Mouse (Mus musculus) kidney, postnatal 0 days (tissue): Measurements from ENCODE around the gene Tbc1d9b. TPM values are rescaled to one million over a fixed set of nuclear protein-coding genes. Genes with fewer than 3 reads are reported as not detected.
A peak's percentile ranks its signal among the peaks of the same experiment; 100 is the strongest.

Source experiments
- ATAC-seq: fragments of 200-750 bp; cut with Nextera tagmentation; replicated peaks from 2 replicates; pipeline ENCODE4 v1.8.0; 2017; ENCODE audit warnings: low read depth, moderate number of reproducible peaks, moderate TSS enrichment, moderate library complexity; ENCODE audit not compliant: low FRiP score
- DNase-seq: peaks from one replicate; pipeline ENCODE4 v3.0.0-alpha.2; 2016; ENCODE audit warnings: low spot score
- H3K27ac ChIP-seq: fragments of 300-500 bp; sonication (generic); 2 replicates; pipeline ENCODE4 v1.5.1; 2014; ENCODE audit warnings: mild to moderate bottlenecking
- H3K27me3 ChIP-seq: fragments of 300-500 bp; sonication (generic); 2 replicates; pipeline ENCODE4 v1.6.1; 2014; ENCODE audit warnings: low read length, mixed read lengths; ENCODE audit not compliant: insufficient read depth
- H3K36me3 ChIP-seq: fragments of 300-500 bp; sonication (generic); 2 replicates; pipeline ENCODE4 v1.6.1; 2014; ENCODE audit warnings: low read length, mixed read lengths; ENCODE audit not compliant: insufficient read depth
- H3K4me1 ChIP-seq: fragments of 300-500 bp; sonication (generic); replicated peaks from 2 replicates; pipeline ENCODE4 v1.6.1; 2014; ENCODE audit warnings: antibody characterized with exemption, low read length, mixed read lengths; ENCODE audit not compliant: insufficient read depth
- H3K4me2 ChIP-seq: fragments of 300-500 bp; sonication (generic); 2 replicates; pipeline ENCODE4 v1.6.1; 2014; ENCODE audit warnings: mild to moderate bottlenecking, low read length, moderate library complexity, mixed read lengths
- H3K4me3 ChIP-seq: fragments of 300-500 bp; sonication (generic); replicated peaks from 2 replicates; pipeline ENCODE4 v1.5.1; 2014; ENCODE audit warnings: low read depth, low read length
- H3K9ac ChIP-seq: fragments of 300-500 bp; sonication (generic); 2 replicates; pipeline ENCODE4 v1.6.1; 2014; ENCODE audit warnings: low read depth, low read length
- H3K9me3 ChIP-seq: fragments of 300-500 bp; sonication (generic); replicated peaks from 2 replicates; pipeline ENCODE4 v1.6.1; 2016; ENCODE audit warnings: low read length, inconsistent platforms, mixed read lengths
- CTCF ChIP-seq: IDR thresholded peaks from 2 replicates; pipeline ENCODE4 v1.5.1; 2016; ENCODE audit warnings: antibody characterized with exemption, low read depth, mild to moderate bottlenecking, moderate library complexity
- WGBS: fragments of 180-500 bp; shearing (Covaris S2); extraction: QIAGEN DNeasy Blood & Tissue Kit; methylation state at CpG from one replicate; pipeline ENCODE4 v1.1.7; 2014; 5-methylcytosine and 5-hydroxymethylcytosine counted together
- polyA plus RNA-seq: library from polyadenylated mRNA; unstranded; fragments of >200 nt; fragmentation: Nextera tagmentation; extraction: Ambion mirVana; gene quantifications from 2 replicates; pipeline ENCODE4 v1.2.1, GENCODE M21; 2015

Gene Tbc1d9b
- polyA plus RNA-seq, 1 experiment from 2014 or later = 28.5 TPM

- H3K27me3 ChIP-seq = no peaks in the 10 kb centered on the region
- peak overlapping the region; percentile 92 for H3K4me3 ChIP-seq
- no peak overlapping the region for H3K27ac ChIP-seq
- peak overlapping the region; percentile 89 for H3K4me2 ChIP-seq
- peak overlapping the region; percentile 96 for H3K9ac ChIP-seq
- H3K4me1 ChIP-seq = 0 out of 2 replicates have a peak, but pooled peaks cover 6% of the 10 kb centered on the region
- H3K36me3 ChIP-seq = 0 out of 2 replicates have a peak, but pooled peaks cover 14% of the 10 kb centered on the region
- ATAC-seq (no peak), DNase-seq (no peak)
- no peak for TF ChIP-seq CTCF
- no peaks in the 10 kb centered on the region for H3K9me3 ChIP-seq
- WGBS = 83% methylated on average over 6 of the region's 6 CpGs
These were observed 1.1 kb downstream of the Tbc1d9b start for GRCm38 (mm10) chr11:50132265-50132664.

DNA sequence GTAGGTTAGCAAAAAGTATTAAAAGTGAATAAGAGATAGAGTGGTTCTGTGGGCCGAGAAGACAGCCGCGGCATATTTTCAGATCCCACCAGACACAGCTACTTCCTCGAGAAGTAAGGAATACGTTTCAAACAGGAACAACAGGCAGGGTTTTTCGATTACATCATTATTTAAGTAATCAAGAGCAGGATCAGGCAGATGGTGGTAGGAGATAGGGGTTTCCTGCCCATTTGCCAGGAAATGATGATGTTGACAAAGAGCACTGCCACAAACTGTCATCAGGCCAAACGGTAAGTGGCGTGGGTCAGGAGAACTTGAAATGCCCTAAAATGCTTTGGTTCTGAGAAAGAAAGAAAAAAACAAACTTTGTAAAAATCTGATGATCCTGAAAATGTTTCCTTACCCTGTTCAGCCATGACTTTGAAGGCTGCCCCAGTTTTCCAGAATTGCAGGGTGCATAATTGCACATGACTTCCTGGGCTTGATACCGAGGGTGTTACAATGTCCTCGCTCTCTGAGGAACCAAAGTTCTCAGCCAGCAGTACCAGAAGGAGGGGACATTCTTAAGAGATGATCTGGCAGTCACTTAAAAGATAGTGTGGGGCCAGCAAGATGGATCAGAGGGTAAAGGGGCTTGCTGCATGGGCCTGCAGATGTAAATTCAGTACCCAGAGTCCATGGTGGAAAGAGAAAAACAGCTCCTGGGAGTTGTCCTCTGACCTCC is 3.1 kb downstream of the Tbc1d9b start:
- H3K36me3 ChIP-seq = peaks cover 28% of the 10 kb centered on the region

GRCm38 (mm10) chr11:50138206-50138822 is 7.1 kb downstream of the Tbc1d9b start:
- H3K4me3 ChIP-seq = no peak overlapping the region
- H3K36me3 ChIP-seq = peaks cover 55% of the 10 kb centered on the region
- no peak overlapping the region for H3K4me2 ChIP-seq
- WGBS = 66% methylated on average over 10 of the region's 10 CpGs
- H3K4me1 ChIP-seq = no peaks in the 10 kb centered on the region
- no peak for DNase-seq
- no peak for ATAC-seq
- no peaks in the 10 kb centered on the region for H3K27me3 ChIP-seq
- H3K9me3 ChIP-seq = no peaks in the 10 kb centered on the region
- H3K9ac ChIP-seq = no peak overlapping the region
- no peak overlapping the region for H3K27ac ChIP-seq
- no peak for TF ChIP-seq CTCF

More for the DNA sequence above, 3.1 kb downstream of the Tbc1d9b start:
- 70% methylated on average over 10 of the region's 10 CpGs for WGBS
- Histone ChIP-seq H3K9me3 (no peaks in the 10 kb centered on the region), H3K4me1 (0 out of 2 replicates have a peak, but pooled peaks cover 6% of the 10 kb centered on the region), H3K9ac (0 out of 2 replicates have a peak overlapping the region, but pooled peaks have one; percentile 13), H3K4me2 (no peak overlapping the region), H3K27ac (0 out of 2 replicates have a peak overlapping the region, but pooled peaks have one; percentile 25), H3K27me3 (no peaks in the 10 kb centered on the region), H3K4me3 (no peak overlapping the region)
- ATAC-seq (no peak), DNase-seq (peak; percentile 19)
- TF ChIP-seq CTCF = no peak

- Histone ChIP-seq H3K9ac (no peak overlapping the region), H3K27me3 (no peaks in the 10 kb centered on the region), H3K4me3 (no peak overlapping the region), H3K9me3 (no peaks in the 10 kb centered on the region), H3K4me1 (no peaks in the 10 kb centered on the region), H3K4me2 (no peak overlapping the region), H3K27ac (no peak overlapping the region), H3K36me3 (peaks cover 59% of the 10 kb centered on the region)
- WGBS = 68% methylated on average over 7 of the region's 7 CpGs
- peak; percentile 69 for ATAC-seq
- TF ChIP-seq CTCF = no peak
- DNase-seq = no peak
These were observed 8.4 kb downstream of the Tbc1d9b start for GRCm38 (mm10) chr11:50139571-50139970.

DNA sequence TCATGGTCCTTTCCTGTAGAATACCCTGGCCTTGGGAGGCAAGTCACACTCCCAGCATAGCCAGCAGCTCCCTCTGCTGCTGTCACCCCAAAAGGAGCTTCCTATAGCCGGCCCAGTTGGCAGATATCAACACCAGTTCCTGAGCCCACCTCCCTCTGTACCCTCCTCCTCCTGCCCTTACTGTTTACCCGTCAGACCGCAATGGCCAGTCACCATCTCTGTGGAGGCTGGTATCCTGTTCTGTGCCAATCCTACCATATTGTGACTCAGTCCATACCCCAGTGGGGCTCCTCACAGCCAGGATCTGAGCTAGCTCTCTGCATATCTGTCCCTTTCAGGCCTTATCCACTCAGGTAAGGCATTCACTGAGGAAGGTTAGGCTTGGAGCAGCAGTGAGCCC is 14.3 kb downstream of the Tbc1d9b start:
- peaks cover 64% of the 10 kb centered on the region for H3K36me3 ChIP-seq
- no peak overlapping the region for H3K4me2 ChIP-seq
- no peak overlapping the region for H3K9ac ChIP-seq
- DNase-seq (no peak), ATAC-seq (no peak)
- H3K27ac ChIP-seq = no peak overlapping the region
- no peaks in the 10 kb centered on the region for H3K9me3 ChIP-seq
- no peaks in the 10 kb centered on the region for H3K27me3 ChIP-seq
- 86% methylated on average over 3 of the region's 3 CpGs for WGBS
- no peaks in the 10 kb centered on the region for H3K4me1 ChIP-seq
- no peak overlapping the region for H3K4me3 ChIP-seq
- TF ChIP-seq CTCF = no peak

DNA sequence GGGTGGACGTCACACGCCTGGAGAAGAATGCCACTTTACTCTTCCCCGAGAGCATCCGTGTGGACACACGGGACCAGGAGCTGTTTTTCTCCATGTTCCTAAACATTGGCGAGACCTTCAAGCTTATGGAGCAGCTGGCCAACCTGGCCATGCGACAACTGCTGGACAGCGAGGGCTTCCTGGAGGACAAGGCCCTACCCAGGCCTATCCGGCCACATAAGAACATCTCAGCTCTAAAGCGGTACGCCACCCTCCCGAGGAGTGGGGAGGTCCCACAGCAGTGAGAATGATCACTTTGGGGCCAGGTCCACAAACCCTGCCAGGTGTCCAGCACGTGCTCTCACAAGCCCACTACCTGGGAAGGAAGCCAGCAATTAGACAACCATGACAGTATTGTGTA is 14.9 kb downstream of the Tbc1d9b start:
- no peak overlapping the region for H3K4me2 ChIP-seq
- H3K4me1 ChIP-seq = no peaks in the 10 kb centered on the region
- WGBS = 94% methylated on average over 13 of the region's 13 CpGs
- no peak for DNase-seq
- no peak for TF ChIP-seq CTCF
- H3K36me3 ChIP-seq = peaks cover 59% of the 10 kb centered on the region
- no peak for ATAC-seq
- no peaks in the 10 kb centered on the region for H3K9me3 ChIP-seq
- no peak overlapping the region for H3K9ac ChIP-seq
- no peak overlapping the region for H3K4me3 ChIP-seq
- H3K27ac ChIP-seq = no peak overlapping the region
- no peaks in the 10 kb centered on the region for H3K27me3 ChIP-seq
